Mouse (Mus musculus): ENCODE data around the gene Fmo4. TPM values are rescaled to one million over a fixed set of nuclear protein-coding genes. Genes with fewer than 3 reads are reported as not detected.
A peak's percentile ranks its signal among the peaks of the same experiment; 100 is the strongest.

Gene Fmo4
- polyA plus RNA-seq (2014; fragmentation: Nextera tagmentation; extraction: Ambion mirVana) = 0.27 and 0.33 TPM in 2 replicates

GRCm38 (mm10) chr1:162813836-162814156, at the start of gene Fmo4:
Gene Fmo4 (minus strand): TSS chr1:162813972.
- 39% methylated on average over 8 of the region's 8 CpGs for WGBS
- ATAC-seq (ENCODE audit: low FRiP score, low TSS enrichment) (no peak; the same call in 1 of the 2 replicates), DNase-seq (peak; percentile 51)
- H3K4me2 ChIP-seq (ENCODE audit: low read length) = no peak within 1 kb of the TSS
- no peak within 1 kb of the TSS for H3K9ac ChIP-seq (replicated peaks; ENCODE audit: low read length)
- H3K36me3 ChIP-seq (ENCODE audit: control insufficient read depth, insufficient read depth, low read length) = no peaks in the 10 kb centered on the region
- no peaks in the 10 kb centered on the region for H3K9me3 ChIP-seq (ENCODE audit: control insufficient read depth, low read length)
- no peak within 1 kb of the TSS for H3K4me3 ChIP-seq (replicated peaks; ENCODE audit: low read depth, low read length)
- no peak within 1 kb of the TSS for H3K27ac ChIP-seq (replicated peaks; ENCODE audit: low read depth, low read length)
- H3K27me3 ChIP-seq (ENCODE audit: control insufficient read depth, insufficient read depth, low read length) = no peaks in the 10 kb centered on the region
- no peaks in the 10 kb centered on the region for H3K4me1 ChIP-seq (ENCODE audit: control insufficient read depth, insufficient read depth, low read length)

- Histone ChIP-seq H3K27me3 (ENCODE audit: control insufficient read depth, insufficient read depth, low read length) (no peaks in the 10 kb centered on the region), H3K4me1 (ENCODE audit: control insufficient read depth, insufficient read depth, low read length) (peaks cover 3% of the 10 kb centered on the region; the same call in 1 of the 2 replicates), H3K9ac (replicated peaks; ENCODE audit: low read length) (no peak overlapping the region), H3K9me3 (ENCODE audit: control insufficient read depth, low read length) (no peaks in the 10 kb centered on the region), H3K36me3 (ENCODE audit: control insufficient read depth, insufficient read depth, low read length) (no peaks in the 10 kb centered on the region), H3K4me2 (ENCODE audit: low read length) (no peak overlapping the region), H3K27ac (replicated peaks; ENCODE audit: low read depth, low read length) (no peak overlapping the region), H3K4me3 (replicated peaks; ENCODE audit: low read depth, low read length) (no peak overlapping the region)
- ATAC-seq (ENCODE audit: low FRiP score, low TSS enrichment) (no peak), DNase-seq (no peak)
- WGBS = 23% methylated on average over 1 of the region's 1 CpGs
Observed at GRCm38 (mm10) chr1:162862328-162862727, 48.6 kb upstream of the Fmo4 start.

- DNase-seq (peak; percentile 19), ATAC-seq (ENCODE audit: low FRiP score, low TSS enrichment) (0 out of 2 replicates have a peak, but pooled peaks have one; percentile 25)
- no peaks in the 10 kb centered on the region for H3K27me3 ChIP-seq (ENCODE audit: control insufficient read depth, insufficient read depth, low read length)
- no peak overlapping the region for H3K9ac ChIP-seq (replicated peaks; ENCODE audit: low read length)
- no peaks in the 10 kb centered on the region for H3K36me3 ChIP-seq (ENCODE audit: control insufficient read depth, insufficient read depth, low read length)
- H3K4me1 ChIP-seq (ENCODE audit: control insufficient read depth, insufficient read depth, low read length) = peaks cover 3% of the 10 kb centered on the region; the same call in 1 of the 2 replicates
- no peak overlapping the region for H3K4me3 ChIP-seq (replicated peaks; ENCODE audit: low read depth, low read length)
- WGBS = 82% methylated on average over 9 of the region's 9 CpGs
- no peak overlapping the region for H3K27ac ChIP-seq (replicated peaks; ENCODE audit: low read depth, low read length)
- no peak overlapping the region for H3K4me2 ChIP-seq (ENCODE audit: low read length)
- no peaks in the 10 kb centered on the region for H3K9me3 ChIP-seq (ENCODE audit: control insufficient read depth, low read length)
Observed at GRCm38 (mm10) chr1:162859996-162860605, 46.3 kb upstream of the Fmo4 start.

- H3K27ac ChIP-seq (replicated peaks; ENCODE audit: low read depth, low read length) = no peak overlapping the region; the same call in 1 of the 2 replicates
- H3K4me1 ChIP-seq (ENCODE audit: control insufficient read depth, insufficient read depth, low read length) = peaks cover 3% of the 10 kb centered on the region; the same call in 1 of the 2 replicates
- H3K27me3 ChIP-seq (ENCODE audit: control insufficient read depth, insufficient read depth, low read length) = no peaks in the 10 kb centered on the region
- H3K4me3 ChIP-seq (replicated peaks; ENCODE audit: low read depth, low read length) = no peak overlapping the region
- H3K4me2 ChIP-seq (ENCODE audit: low read length) = 0 out of 2 replicates have a peak overlapping the region, but pooled peaks have one; percentile 8
- no peaks in the 10 kb centered on the region for H3K36me3 ChIP-seq (ENCODE audit: control insufficient read depth, insufficient read depth, low read length)
- H3K9ac ChIP-seq (replicated peaks; ENCODE audit: low read length) = no peak overlapping the region
- no peaks in the 10 kb centered on the region for H3K9me3 ChIP-seq (ENCODE audit: control insufficient read depth, low read length)
- ATAC-seq (ENCODE audit: low FRiP score, low TSS enrichment) (0 out of 2 replicates have a peak, but pooled peaks have one; percentile 35), DNase-seq (peak; percentile 15)
- 33% methylated on average over 10 of the region's 10 CpGs for WGBS
Observed at GRCm38 (mm10) chr1:162859545-162859976, 45.8 kb upstream of the Fmo4 start.

- H3K27me3 ChIP-seq (ENCODE audit: control insufficient read depth, insufficient read depth, low read length) = no peaks in the 10 kb centered on the region
- H3K4me3 ChIP-seq (replicated peaks; ENCODE audit: low read depth, low read length) = no peak overlapping the region
- no peak overlapping the region for H3K9ac ChIP-seq (replicated peaks; ENCODE audit: low read length)
- H3K4me2 ChIP-seq (ENCODE audit: low read length) = peak overlapping the region; percentile 30; the same call in 1 of the 2 replicates
- H3K9me3 ChIP-seq (ENCODE audit: control insufficient read depth, low read length) = no peaks in the 10 kb centered on the region
- peak overlapping the region; percentile 52; the same call in 1 of the 2 replicates for H3K27ac ChIP-seq (replicated peaks; ENCODE audit: low read depth, low read length)
- DNase-seq (peak; percentile 29), ATAC-seq (ENCODE audit: low FRiP score, low TSS enrichment) (peak; percentile 52; the same call in 1 of the 2 replicates)
- peaks cover 3% of the 10 kb centered on the region; the same call in 1 of the 2 replicates for H3K4me1 ChIP-seq (ENCODE audit: control insufficient read depth, insufficient read depth, low read length)
- WGBS = 56% methylated on average over 12 of the region's 12 CpGs
- H3K36me3 ChIP-seq (ENCODE audit: control insufficient read depth, insufficient read depth, low read length) = no peaks in the 10 kb centered on the region
Observed at GRCm38 (mm10) chr1:162858748-162859130, 45.0 kb upstream of the Fmo4 start.

- Histone ChIP-seq H3K27ac (replicated peaks; ENCODE audit: low read depth, low read length) (0 out of 2 replicates have a peak overlapping the region, but pooled peaks have one; percentile 57), H3K9ac (replicated peaks; ENCODE audit: low read length) (no peak overlapping the region), H3K4me3 (replicated peaks; ENCODE audit: low read depth, low read length) (no peak overlapping the region), H3K36me3 (ENCODE audit: control insufficient read depth, insufficient read depth, low read length) (no peaks in the 10 kb centered on the region), H3K27me3 (ENCODE audit: control insufficient read depth, insufficient read depth, low read length) (no peaks in the 10 kb centered on the region), H3K4me2 (ENCODE audit: low read length) (peak overlapping the region; percentile 30; the same call in 1 of the 2 replicates), H3K4me1 (ENCODE audit: control insufficient read depth, insufficient read depth, low read length) (peaks cover 3% of the 10 kb centered on the region; the same call in 1 of the 2 replicates), H3K9me3 (ENCODE audit: control insufficient read depth, low read length) (no peaks in the 10 kb centered on the region)
- ATAC-seq (ENCODE audit: low FRiP score, low TSS enrichment) = no peak
- WGBS = 51% methylated on average over 18 of the region's 18 CpGs
- DNase-seq = peak; percentile 45
Observed at GRCm38 (mm10) chr1:162857766-162858747, 44.3 kb upstream of the Fmo4 start.

GRCm38 (mm10) chr1:162853812-162854482, 40.2 kb upstream of the Fmo4 start:
- Histone ChIP-seq H3K4me3 (replicated peaks; ENCODE audit: low read depth, low read length) (no peak overlapping the region), H3K36me3 (ENCODE audit: control insufficient read depth, insufficient read depth, low read length) (no peaks in the 10 kb centered on the region), H3K27me3 (ENCODE audit: control insufficient read depth, insufficient read depth, low read length) (no peaks in the 10 kb centered on the region), H3K4me2 (ENCODE audit: low read length) (no peak overlapping the region), H3K9ac (replicated peaks; ENCODE audit: low read length) (no peak overlapping the region), H3K27ac (replicated peaks; ENCODE audit: low read depth, low read length) (no peak overlapping the region), H3K4me1 (ENCODE audit: control insufficient read depth, insufficient read depth, low read length) (peaks cover 3% of the 10 kb centered on the region; the same call in 1 of the 2 replicates), H3K9me3 (ENCODE audit: control insufficient read depth, low read length) (no peaks in the 10 kb centered on the region)
- 72% methylated on average over 3 of the region's 3 CpGs for WGBS
- no peak for ATAC-seq (ENCODE audit: low FRiP score, low TSS enrichment)
- no peak for DNase-seq

GRCm38 (mm10) chr1:162847554-162847953, 33.8 kb upstream of the Fmo4 start:
- H3K9me3 ChIP-seq (ENCODE audit: control insufficient read depth, low read length) = no peaks in the 10 kb centered on the region
- no peak overlapping the region for H3K4me2 ChIP-seq (ENCODE audit: low read length)
- DNase-seq (no peak), ATAC-seq (ENCODE audit: low FRiP score, low TSS enrichment) (no peak)
- no peaks in the 10 kb centered on the region for H3K36me3 ChIP-seq (ENCODE audit: control insufficient read depth, insufficient read depth, low read length)
- H3K4me1 ChIP-seq (ENCODE audit: control insufficient read depth, insufficient read depth, low read length) = no peaks in the 10 kb centered on the region
- WGBS = 97% methylated on average over 6 of the region's 6 CpGs
- H3K4me3 ChIP-seq (replicated peaks; ENCODE audit: low read depth, low read length) = no peak overlapping the region
- no peak overlapping the region for H3K9ac ChIP-seq (replicated peaks; ENCODE audit: low read length)
- H3K27me3 ChIP-seq (ENCODE audit: control insufficient read depth, insufficient read depth, low read length) = no peaks in the 10 kb centered on the region
- H3K27ac ChIP-seq (replicated peaks; ENCODE audit: low read depth, low read length) = no peak overlapping the region
